Mouse (Mus musculus) left cerebral cortex, postnatal 14 days (tissue): ENCODE measurements around the gene Bach1. TPM values are rescaled to one million over a fixed set of nuclear protein-coding genes. Genes with fewer than 3 reads are reported as not detected.

Experiments
- DNase-seq, 2 experiments: peaks; one replicate each; pipeline ENCODE4 v3.0.0; 2021 to 2022; ENCODE audit warnings: low spot score in 2 of 2, mixed read lengths in 1 of 2
- intact Hi-C: fragments of 180-260 bp; cut with DNase I; formaldehyde crosslinking; loops from one replicate; pipeline ENCODE4 v1.15.1; 2025
- total RNA-seq, 2 experiments: library from RNA; stranded (reverse); gene quantifications; 2 replicates each; pipeline ENCODE4 v1.2.3; 2021

Bach1 gene
- total RNA-seq, 2 experiments from 2014 or later, result 14.0 to 14.2 TPM

- intact Hi-C loops, result no loop called here
- no peak for DNase-seq
These were observed 8.6 kb downstream of the Bach1 start for GRCm38 (mm10) chr16:87707335-87707734.

GRCm38 (mm10) chr16:87708570-87708969 is 9.8 kb downstream of the Bach1 start:
- DNase-seq, result no peak
- intact Hi-C loops, result no loop called here

- intact Hi-C loops, result no loop called here
- DNase-seq, result no peak
These were observed 10.4 kb downstream of the Bach1 start for GRCm38 (mm10) chr16:87709144-87709543.

- intact Hi-C loops, result no loop called here
- DNase-seq, result no peak
These were observed 11.2 kb downstream of the Bach1 start for GRCm38 (mm10) chr16:87709971-87710370.

GRCm38 (mm10) chr16:87711961-87712360 is 13.2 kb downstream of the Bach1 start:
- intact Hi-C loops, result no loop called here
- no peak for DNase-seq

GRCm38 (mm10) chr16:87712986-87713693 is 14.4 kb downstream of the Bach1 start:
- intact Hi-C loops, result no loop called here

GRCm38 (mm10) chr16:87714550-87714949 is 15.8 kb downstream of the Bach1 start:
- DNase-seq, result no peak
- intact Hi-C loops, result no loop called here

More at GRCm38 (mm10) chr16:87712986-87713693, 14.4 kb downstream of the Bach1 start:
- no peak for DNase-seq

- intact Hi-C loops, result no loop called here
- DNase-seq, result no peak
These were observed 16.5 kb downstream of the Bach1 start for GRCm38 (mm10) chr16:87715221-87715620.

GRCm38 (mm10) chr16:87716269-87716668 is 17.5 kb downstream of the Bach1 start:
- DNase-seq, result no peak
- intact Hi-C loops, result no loop called here

- intact Hi-C loops, result no loop called here
- no peak for DNase-seq
These were observed 18.4 kb downstream of the Bach1 start for GRCm38 (mm10) chr16:87717046-87717660.

GRCm38 (mm10) chr16:87719071-87719470 is 20.3 kb downstream of the Bach1 start:
- intact Hi-C loops, result loop anchor here (1.0 kb wide), 1 partner anchor 10 kb away; no protein-coding TSS in a partner anchor
- DNase-seq, result no peak

- DNase-seq, result no peak
- intact Hi-C loops, result loop anchor here (1.0 kb wide), 1 partner anchor 10 kb away; no protein-coding TSS in a partner anchor
These were observed 21.0 kb downstream of the Bach1 start for GRCm38 (mm10) chr16:87719688-87720283.

GRCm38 (mm10) chr16:87720851-87721409 is 22.2 kb downstream of the Bach1 start:
- intact Hi-C loops, result no loop called here
- DNase-seq, result no peak

GRCm38 (mm10) chr16:87722857-87723256 is 24.1 kb downstream of the Bach1 start:
- DNase-seq, result no peak
- intact Hi-C loops, result no loop called here

GRCm38 (mm10) chr16:87723479-87723878 is 24.7 kb downstream of the Bach1 start:
- intact Hi-C loops, result no loop called here
- no peak for DNase-seq

- intact Hi-C loops, result no loop called here
- DNase-seq, result no peak
These were observed 26.1 kb downstream of the Bach1 start for GRCm38 (mm10) chr16:87724826-87725225.

GRCm38 (mm10) chr16:87725241-87725640 is 26.5 kb downstream of the Bach1 start:
- intact Hi-C loops, result no loop called here

GRCm38 (mm10) chr16:87725963-87726362 is 27.2 kb downstream of the Bach1 start:
- intact Hi-C loops, result no loop called here
- no peak for DNase-seq

More at GRCm38 (mm10) chr16:87725241-87725640, 26.5 kb downstream of the Bach1 start:
- no peak for DNase-seq

- intact Hi-C loops, result no loop called here
- DNase-seq, result no peak
These were observed 27.6 kb downstream of the Bach1 start for GRCm38 (mm10) chr16:87726369-87726768.

- intact Hi-C loops, result no loop called here
- no peak for DNase-seq
These were observed 28.5 kb downstream of the Bach1 start for GRCm38 (mm10) chr16:87727250-87727649.
